Mouse (Mus musculus): ENCODE measurements around the gene Nceh1.

Gene Nceh1

GRCm38 (mm10) chr3:27189320-27190261 is 6.8 kb downstream of the Nceh1 start:
- in situ Hi-C loops (cut with MboI, MseI), result no loop called here

- in situ Hi-C loops (cut with MboI, MseI), result no loop called here
These were observed 8.1 kb downstream of the Nceh1 start for GRCm38 (mm10) chr3:27190865-27191264.

GRCm38 (mm10) chr3:27191856-27192255 is 9.1 kb downstream of the Nceh1 start:
- in situ Hi-C loops (cut with MboI, MseI), result no loop called here

- in situ Hi-C loops (cut with MboI, MseI), result no loop called here
These were observed 11.1 kb downstream of the Nceh1 start for GRCm38 (mm10) chr3:27193844-27194317.

- in situ Hi-C loops (cut with MboI, MseI), result no loop called here
These were observed 12.4 kb downstream of the Nceh1 start for GRCm38 (mm10) chr3:27195153-27195552.

GRCm38 (mm10) chr3:27195573-27196227 is 12.9 kb downstream of the Nceh1 start:
- in situ Hi-C loops (cut with MboI, MseI), result no loop called here

GRCm38 (mm10) chr3:27196529-27196928 is 13.8 kb downstream of the Nceh1 start:
- in situ Hi-C loops (cut with MboI, MseI), result no loop called here

- in situ Hi-C loops (cut with MboI, MseI), result no loop called here
These were observed 15.1 kb downstream of the Nceh1 start for GRCm38 (mm10) chr3:27197816-27198215.

GRCm38 (mm10) chr3:27199120-27199519 is 16.4 kb downstream of the Nceh1 start:
- in situ Hi-C loops (cut with MboI, MseI), result no loop called here

- in situ Hi-C loops (cut with MboI, MseI), result no loop called here
These were observed 19.1 kb downstream of the Nceh1 start for GRCm38 (mm10) chr3:27201728-27202411.

- in situ Hi-C loops (cut with MboI, MseI), result no loop called here
These were observed 22.3 kb downstream of the Nceh1 start for GRCm38 (mm10) chr3:27205068-27205467.

GRCm38 (mm10) chr3:27205514-27206220 is 22.9 kb downstream of the Nceh1 start:
- in situ Hi-C loops (cut with MboI, MseI), result no loop called here

GRCm38 (mm10) chr3:27206221-27206560 is 23.4 kb downstream of the Nceh1 start:
- in situ Hi-C loops (cut with MboI, MseI), result no loop called here

- in situ Hi-C loops (cut with MboI, MseI), result no loop called here
These were observed 23.8 kb downstream of the Nceh1 start for GRCm38 (mm10) chr3:27206577-27206976.

- in situ Hi-C loops (cut with MboI, MseI), result no loop called here
These were observed 26.9 kb downstream of the Nceh1 start for GRCm38 (mm10) chr3:27209707-27210106.

GRCm38 (mm10) chr3:27210271-27210670 is 27.5 kb downstream of the Nceh1 start:
- in situ Hi-C loops (cut with MboI, MseI), result no loop called here

GRCm38 (mm10) chr3:27214016-27214816 is 31.5 kb downstream of the Nceh1 start:
- in situ Hi-C loops (cut with MboI, MseI), result no loop called here

GRCm38 (mm10) chr3:27217331-27217730 is 34.6 kb downstream of the Nceh1 start:
- in situ Hi-C loops (cut with MboI, MseI), result no loop called here

GRCm38 (mm10) chr3:27218604-27219003 is 35.8 kb downstream of the Nceh1 start:
- in situ Hi-C loops (cut with MboI, MseI), result no loop called here

- in situ Hi-C loops (cut with MboI, MseI), result no loop called here
These were observed 39.3 kb downstream of the Nceh1 start for GRCm38 (mm10) chr3:27222052-27222451.

- in situ Hi-C loops (cut with MboI, MseI), result no loop called here
These were observed 39.7 kb downstream of the Nceh1 start for GRCm38 (mm10) chr3:27222488-27222887.

All from regulatory T cell (primary cell).